Mouse (Mus musculus) MEL (cell line): ENCODE data around the gene Sv2c.

Experiments
- CTCF ChIP-seq, 3 experiments: IDR thresholded peaks in 2 of 3; conservative IDR thresholded peaks in 1 of 3; 2 replicates each; pipeline ENCODE4 v1.5.1; 2011 to 2012; ENCODE audit warnings: low read length in 3 of 3, low read depth in 2 of 3, mild to moderate bottlenecking in 2 of 3, improper control_type of control experiment in 1 of 3, inconsistent platforms in 1 of 3, mixed read lengths in 1 of 3, moderate library complexity in 1 of 3; ENCODE audit not compliant: control insufficient read depth in 1 of 3, insufficient read depth in 1 of 3, poor library complexity in 1 of 3, severe bottlenecking in 1 of 3
- EP300 ChIP-seq, 2 experiments: IDR thresholded peaks; 2 replicates each; pipeline ENCODE4 v1.6.1; 2011; ENCODE audit warnings: improper control_type of control experiment in 2 of 2, low read length in 2 of 2, low read depth in 1 of 2, mild to moderate bottlenecking in 1 of 2
- GATA1 ChIP-seq: IDR thresholded peaks from 2 replicates; pipeline ENCODE4 v1.6.1; 2011; ENCODE audit warnings: low read depth, low read length, improper control_type of control experiment
- MYB ChIP-seq: IDR thresholded peaks from 2 replicates; pipeline ENCODE4 v1.6.1; 2011; ENCODE audit warnings: mild to moderate bottlenecking, low read depth, low read length, improper control_type of control experiment
- TAL1 ChIP-seq: IDR thresholded peaks from 2 replicates; pipeline ENCODE4 v1.6.1; 2012; ENCODE audit warnings: mild to moderate bottlenecking, inconsistent platforms, low read length, moderate library complexity, mixed read lengths
- TCF12 ChIP-seq: IDR thresholded peaks from 2 replicates; pipeline ENCODE4 v1.6.1; 2014; ENCODE audit warnings: low read depth, mild to moderate bottlenecking, inconsistent platforms, low read length, improper control_type of control experiment, moderate library complexity

- no peak for TF ChIP-seq MYB
- TF ChIP-seq EP300 (IDR thresholded peaks at IDR 0.05; ENCODE audit: low read depth in 1 of 2, low read length in 2 of 2) = 0 out of 4 replicates have a peak, but pooled peaks of 1 of the 2 experiments have one; percentile 8
- TF ChIP-seq CTCF (IDR thresholded peaks at IDR 0.05 in 2 of 3, conservative IDR thresholded peaks at IDR 0.05 in 1 of 3; ENCODE audit: control insufficient read depth in 1 of 3, insufficient read depth in 1 of 3, low read depth in 2 of 3, low read length in 3 of 3, poor library complexity in 1 of 3, severe bottlenecking in 1 of 3) = no peak
- TF ChIP-seq TAL1 = no peak
- TF ChIP-seq TCF12 = no peak
- 0 out of 2 replicates have a peak, but pooled peaks have one; percentile 17 for TF ChIP-seq GATA1
Observed at GRCm38 (mm10) chr13:95963671-95964070, 168.7 kb downstream of the Sv2c start.
